Mouse (Mus musculus) intestine, postnatal 0 days (tissue): Measurements from ENCODE around the gene Cwc27. TPM values are rescaled to one million over a fixed set of nuclear protein-coding genes. Genes with fewer than 3 reads are reported as not detected.

Experiments
- ATAC-seq: fragments of 200-750 bp; cut with Nextera tagmentation; 2 replicates; pipeline ENCODE4 v1.8.0; 2017; ENCODE audit warnings: mild to moderate bottlenecking, moderate TSS enrichment, moderate library complexity
- H3K27ac ChIP-seq: fragments of 300-500 bp; sonication (generic); 2 replicates; pipeline ENCODE4 v1.5.1; 2014; ENCODE audit warnings: mild to moderate bottlenecking, low read depth, low read length, moderate library complexity
- H3K27me3 ChIP-seq: fragments of 300-500 bp; sonication (generic); replicated peaks from 2 replicates; pipeline ENCODE4 v1.6.1; 2014; ENCODE audit warnings: low read length, mixed read lengths; ENCODE audit not compliant: control insufficient read depth, insufficient read depth
- H3K36me3 ChIP-seq: fragments of 300-500 bp; sonication (generic); 2 replicates; pipeline ENCODE4 v1.6.1; 2014; ENCODE audit warnings: mild to moderate bottlenecking, moderate library complexity; ENCODE audit not compliant: control insufficient read depth, insufficient read depth
- H3K4me1 ChIP-seq: fragments of 300-500 bp; sonication (generic); replicated peaks from 2 replicates; pipeline ENCODE4 v1.6.1; 2014; ENCODE audit warnings: antibody characterized with exemption, low read length, mixed read lengths; ENCODE audit not compliant: control insufficient read depth, insufficient read depth
- H3K4me2 ChIP-seq: fragments of 300-500 bp; sonication (generic); replicated peaks from 2 replicates; pipeline ENCODE4 v1.6.1; 2014; ENCODE audit warnings: low read depth, mild to moderate bottlenecking, moderate library complexity
- H3K4me3 ChIP-seq: fragments of 300-500 bp; sonication (generic); 2 replicates; pipeline ENCODE4 v1.5.1; 2014; ENCODE audit warnings: low read depth, low read length
- H3K9ac ChIP-seq: fragments of 300-500 bp; sonication (generic); 2 replicates; pipeline ENCODE4 v1.6.1; 2014; ENCODE audit warnings: mild to moderate bottlenecking, low read depth, low read length
- H3K9me3 ChIP-seq: fragments of 300-500 bp; sonication (generic); 2 replicates; pipeline ENCODE4 v1.6.1; 2016; ENCODE audit warnings: mixed run types; ENCODE audit not compliant: control insufficient read depth
- CTCF ChIP-seq: sonication (generic); IDR thresholded peaks from 2 replicates; pipeline ENCODE4 v1.5.1; 2016; ENCODE audit warnings: low read depth, mild to moderate bottlenecking, control low read depth, antibody characterized with exemption, moderate library complexity
- WGBS: fragments of 180-500 bp; shearing (Covaris S2); extraction: QIAGEN DNeasy Blood & Tissue Kit; methylation state at CpG from one replicate; pipeline ENCODE4 v1.1.7; 2014; 5-methylcytosine and 5-hydroxymethylcytosine counted together
- polyA plus RNA-seq: library from polyadenylated mRNA; unstranded; fragments of >200 nt; fragmentation: Nextera tagmentation; extraction: Ambion mirVana; gene quantifications from 2 replicates; pipeline ENCODE4 v1.2.1, GENCODE M21; 2015

Gene Cwc27
- polyA plus RNA-seq, 1 experiment from 2014 or later = 15.6 TPM

GRCm38 (mm10) chr13:104632427-104633167, 184.3 kb downstream of the Cwc27 start:
- ATAC-seq = no peak
- H3K4me3 ChIP-seq = no peak overlapping the region
- H3K9ac ChIP-seq = no peak overlapping the region
- no peaks in the 10 kb centered on the region for H3K27me3 ChIP-seq
- H3K36me3 ChIP-seq = peaks cover 6% of the 10 kb centered on the region; the same call in 1 of the 2 replicates
- H3K9me3 ChIP-seq = no peaks in the 10 kb centered on the region
- no peak for TF ChIP-seq CTCF
- peak overlapping the region; percentile 12; the same call in 1 of the 2 replicates for H3K27ac ChIP-seq
- WGBS = 51% methylated on average over 7 of the region's 7 CpGs
- no peak overlapping the region for H3K4me2 ChIP-seq
- 0 out of 2 replicates have a peak, but pooled peaks cover 3% of the 10 kb centered on the region for H3K4me1 ChIP-seq

- H3K27me3 ChIP-seq = no peaks in the 10 kb centered on the region
- no peak overlapping the region for H3K4me2 ChIP-seq
- peaks cover 6% of the 10 kb centered on the region; the same call in 1 of the 2 replicates for H3K36me3 ChIP-seq
- ATAC-seq = no peak
- H3K9me3 ChIP-seq = no peaks in the 10 kb centered on the region
- no peak for TF ChIP-seq CTCF
- 0 out of 2 replicates have a peak, but pooled peaks cover 3% of the 10 kb centered on the region for H3K4me1 ChIP-seq
- no peak overlapping the region for H3K4me3 ChIP-seq
- H3K27ac ChIP-seq = no peak overlapping the region
- 83% methylated on average over 7 of the region's 7 CpGs for WGBS
- H3K9ac ChIP-seq = no peak overlapping the region
Measured at GRCm38 (mm10) chr13:104631621-104632205, 185.2 kb downstream of the Cwc27 start.

- Histone ChIP-seq H3K4me3 (no peak overlapping the region), H3K9ac (no peak overlapping the region), H3K27me3 (no peaks in the 10 kb centered on the region), H3K36me3 (peaks cover 6% of the 10 kb centered on the region; the same call in 1 of the 2 replicates), H3K4me2 (no peak overlapping the region), H3K4me1 (0 out of 2 replicates have a peak, but pooled peaks cover 3% of the 10 kb centered on the region), H3K9me3 (no peaks in the 10 kb centered on the region), H3K27ac (no peak overlapping the region)
- 57% methylated on average over 5 of the region's 5 CpGs for WGBS
- TF ChIP-seq CTCF = no peak
- ATAC-seq = no peak
Measured at GRCm38 (mm10) chr13:104630808-104631207, 186.1 kb downstream of the Cwc27 start.

- Histone ChIP-seq H3K9ac (no peak overlapping the region), H3K9me3 (no peaks in the 10 kb centered on the region), H3K27ac (no peak overlapping the region), H3K4me1 (0 out of 2 replicates have a peak, but pooled peaks cover 3% of the 10 kb centered on the region), H3K27me3 (no peaks in the 10 kb centered on the region), H3K36me3 (peaks cover 6% of the 10 kb centered on the region; the same call in 1 of the 2 replicates), H3K4me2 (no peak overlapping the region), H3K4me3 (no peak overlapping the region)
- 88% methylated on average over 11 of the region's 11 CpGs for WGBS
- no peak for TF ChIP-seq CTCF
- ATAC-seq = no peak
Measured at GRCm38 (mm10) chr13:104629621-104630020, 187.3 kb downstream of the Cwc27 start.

- Histone ChIP-seq H3K4me1 (0 out of 2 replicates have a peak, but pooled peaks cover 3% of the 10 kb centered on the region), H3K27me3 (no peaks in the 10 kb centered on the region), H3K4me3 (no peak overlapping the region), H3K27ac (no peak overlapping the region), H3K9ac (no peak overlapping the region), H3K9me3 (no peaks in the 10 kb centered on the region), H3K4me2 (no peak overlapping the region), H3K36me3 (peaks cover 6% of the 10 kb centered on the region; the same call in 1 of the 2 replicates)
- WGBS = 84% methylated on average over 4 of the region's 4 CpGs
- TF ChIP-seq CTCF = no peak
- no peak for ATAC-seq
Measured at GRCm38 (mm10) chr13:104628019-104628418, 188.9 kb downstream of the Cwc27 start.

- Histone ChIP-seq H3K4me2 (no peak overlapping the region), H3K27ac (no peak overlapping the region), H3K36me3 (peaks cover 6% of the 10 kb centered on the region; the same call in 1 of the 2 replicates), H3K9ac (no peak overlapping the region), H3K9me3 (no peaks in the 10 kb centered on the region), H3K4me3 (no peak overlapping the region), H3K27me3 (no peaks in the 10 kb centered on the region), H3K4me1 (0 out of 2 replicates have a peak, but pooled peaks cover 3% of the 10 kb centered on the region)
- ATAC-seq = no peak
- WGBS = 83% methylated on average over 11 of the region's 11 CpGs
- no peak for TF ChIP-seq CTCF
Measured at GRCm38 (mm10) chr13:104627169-104627909, 189.6 kb downstream of the Cwc27 start.
